Mouse (Mus musculus) liver, embryonic 13.5 days (tissue): Measurements from ENCODE around the gene Gna15. TPM values are rescaled to one million over a fixed set of nuclear protein-coding genes. Genes with fewer than 3 reads are reported as not detected.

ENCODE experiments used
- ATAC-seq: fragments of 200-750 bp; cut with Nextera tagmentation; 2 replicates; pipeline ENCODE4 v1.8.0; 2017; ENCODE audit warnings: low read depth, mild to moderate bottlenecking, moderate number of reproducible peaks, moderate library complexity
- DNase-seq: peaks from one replicate; pipeline ENCODE4 v3.0.0; 2022
- H3K27ac ChIP-seq: fragments of 300-500 bp; sonication (generic); 2 replicates; pipeline ENCODE4 v1.5.1; 2015; ENCODE audit warnings: moderate library complexity, mild to moderate bottlenecking, inconsistent platforms
- H3K27me3 ChIP-seq: fragments of 300-500 bp; sonication (generic); 2 replicates; pipeline ENCODE4 v1.6.1; 2015; ENCODE audit warnings: mild to moderate bottlenecking, inconsistent platforms
- H3K36me3 ChIP-seq: fragments of 300-500 bp; sonication (generic); 2 replicates; pipeline ENCODE4 v1.6.1; 2015; ENCODE audit warnings: mild to moderate bottlenecking, inconsistent platforms
- H3K4me1 ChIP-seq: fragments of 300-500 bp; sonication (generic); replicated peaks from 2 replicates; pipeline ENCODE4 v1.6.1; 2015; ENCODE audit warnings: inconsistent platforms
- H3K4me2 ChIP-seq: fragments of 300-500 bp; sonication (generic); 2 replicates; pipeline ENCODE4 v1.6.1; 2015; ENCODE audit warnings: inconsistent platforms, mild to moderate bottlenecking, moderate library complexity
- H3K4me3 ChIP-seq: fragments of 300-500 bp; sonication (generic); replicated peaks from 2 replicates; pipeline ENCODE4 v1.5.1; 2015; ENCODE audit warnings: mild to moderate bottlenecking, inconsistent platforms
- H3K9ac ChIP-seq: fragments of 300-500 bp; sonication (generic); 2 replicates; pipeline ENCODE4 v1.6.1; 2015; ENCODE audit warnings: mild to moderate bottlenecking, inconsistent platforms
- H3K9me3 ChIP-seq: fragments of 300-500 bp; sonication (generic); replicated peaks from 2 replicates; pipeline ENCODE4 v1.6.1; 2016; ENCODE audit warnings: inconsistent platforms
- WGBS: fragments of 180-500 bp; shearing (Covaris S2); methylation state at CpG from one replicate; pipeline ENCODE4 v1.1.7; 2015; ENCODE audit not compliant: insufficient replicate concordance; 5-methylcytosine and 5-hydroxymethylcytosine counted together
- microRNA-seq: library from miRNA; unstranded; fragments of <30 nt; microRNA quantifications from one replicate; pipeline ENCODE4, GENCODE M21; 2016
- polyA plus RNA-seq: library from polyadenylated mRNA; unstranded; fragments of >200 nt; fragmentation: Nextera tagmentation; extraction: Ambion mirVana; gene quantifications from 2 replicates; pipeline ENCODE4 v1.2.1, GENCODE M21; 2015

Gna15 gene
- polyA plus RNA-seq, 1 experiment from 2014 or later = 7.2 TPM

- WGBS = 37% methylated on average over 2 of the region's 2 CpGs
- no peaks in the 10 kb centered on the region for H3K36me3 ChIP-seq
- DNase-seq = no peak
- no peak overlapping the region for H3K4me2 ChIP-seq
- peaks cover 98% of the 10 kb centered on the region for H3K27me3 ChIP-seq
- no peak overlapping the region for H3K9ac ChIP-seq
- peaks cover 13% of the 10 kb centered on the region for H3K4me1 ChIP-seq
- H3K27ac ChIP-seq = no peak overlapping the region
- no peaks in the 10 kb centered on the region for H3K9me3 ChIP-seq
- no peak for ATAC-seq
- no peak overlapping the region for H3K4me3 ChIP-seq
These were observed 69.9 kb downstream of the Gna15 start for GRCm38 (mm10) chr10:81454106-81454505.

- H3K4me3 ChIP-seq = no peak overlapping the region
- no peaks in the 10 kb centered on the region for H3K9me3 ChIP-seq
- WGBS = 3% methylated on average over 14 of the region's 14 CpGs
- H3K9ac ChIP-seq = no peak overlapping the region
- peaks cover 13% of the 10 kb centered on the region for H3K4me1 ChIP-seq
- peaks cover 95% of the 10 kb centered on the region for H3K27me3 ChIP-seq
- H3K4me2 ChIP-seq = no peak overlapping the region
- no peak overlapping the region for H3K27ac ChIP-seq
- no peak for DNase-seq
- no peak for ATAC-seq
- no peaks in the 10 kb centered on the region for H3K36me3 ChIP-seq
These were observed 71.1 kb downstream of the Gna15 start for GRCm38 (mm10) chr10:81452947-81453288.

Small RNA genes within 50 kb of the gene (microRNA-seq; reads per million reads assigned to microRNA genes)
- gene Gm25595 = not detected

Other genes starting within 250 kb of the Gna15 start
- gene Tjp3, start 232.6 kb downstream of the Gna15 start, polyA plus RNA-seq = 0.35 and 0.43 TPM in 2 replicates
- gene Pip5k1c, start 231.3 kb downstream of the Gna15 start, polyA plus RNA-seq = 13.2 and 16.7 TPM in 2 replicates
- 29.5 and 33.0 TPM in 2 replicates for gene Cactin, start 203.1 kb downstream of the Gna15 start, polyA plus RNA-seq
- gene Tbxa2r, start 195.5 kb downstream of the Gna15 start, polyA plus RNA-seq = 5.2 and 5.3 TPM in 2 replicates
- gene Gipc3, start 181.0 kb downstream of the Gna15 start, polyA plus RNA-seq = not detected in 2 replicates
- 27.1 and 30.3 TPM in 2 replicates for gene Hmg20b, start 173.7 kb downstream of the Gna15 start, polyA plus RNA-seq
- 12.5 and 13.1 TPM in 2 replicates for gene Mfsd12, start 166.7 kb downstream of the Gna15 start, polyA plus RNA-seq
- gene 4930404N11Rik, start 158.4 kb downstream of the Gna15 start, polyA plus RNA-seq = 1.2 and 1.4 TPM in 2 replicates
- gene Fzr1, start 145.7 kb downstream of the Gna15 start, polyA plus RNA-seq = 89.5 and 94.1 TPM in 2 replicates
- 61.1 and 68.7 TPM in 2 replicates for gene Dohh, start 139.8 kb downstream of the Gna15 start, polyA plus RNA-seq
- gene Gm48551, start 139.8 kb downstream of the Gna15 start, polyA plus RNA-seq = 0.86 and 0.89 TPM in 2 replicates
- 0.93 TPM in 1 of 2 replicates, not detected in the other for gene Gm48552, start 135.2 kb downstream of the Gna15 start, polyA plus RNA-seq
- gene Smim24, start 131.2 kb downstream of the Gna15 start, polyA plus RNA-seq = 1.8 TPM in 2 replicates
- 9.8 and 9.9 TPM in 2 replicates for gene Nfic, start 68.6 kb downstream of the Gna15 start, polyA plus RNA-seq
- 0.13 and 0.15 TPM in 2 replicates for gene Celf5, start 41.5 kb downstream of the Gna15 start, polyA plus RNA-seq
- gene Ncln, start 27.8 kb downstream of the Gna15 start, polyA plus RNA-seq = 41.5 TPM in 2 replicates
- gene S1pr4, start 24.1 kb downstream of the Gna15 start, polyA plus RNA-seq = 2.3 and 2.4 TPM in 2 replicates
- gene Gna11, start 21.0 kb upstream of the Gna15 start, polyA plus RNA-seq = 20.0 and 21.4 TPM in 2 replicates
- gene Aes, start 35.3 kb upstream of the Gna15 start, polyA plus RNA-seq = 201 and 215 TPM in 2 replicates
- 2.3 and 2.7 TPM in 2 replicates for gene Tle2, start 50.3 kb upstream of the Gna15 start, polyA plus RNA-seq
- 7.3 and 7.6 TPM in 2 replicates for gene Tle6, start 76.8 kb upstream of the Gna15 start, polyA plus RNA-seq
- 0.50 and 0.56 TPM in 2 replicates for gene BC025920, start 82.0 kb upstream of the Gna15 start, polyA plus RNA-seq
- 10.7 and 10.9 TPM in 2 replicates for gene Sirt6, start 103.6 kb upstream of the Gna15 start, polyA plus RNA-seq
- gene Ankrd24, start 104.3 kb upstream of the Gna15 start, polyA plus RNA-seq = 1.9 and 2.2 TPM in 2 replicates
- 1.7 and 2.6 TPM in 2 replicates for gene Gm10778, start 124.8 kb upstream of the Gna15 start, polyA plus RNA-seq
- gene Zfp433, start 180.6 kb upstream of the Gna15 start, polyA plus RNA-seq = 4.8 and 5.7 TPM in 2 replicates
- gene Gm3055, start 246.9 kb upstream of the Gna15 start, polyA plus RNA-seq = 0.84 and 2.0 TPM in 2 replicates